Mouse (Mus musculus) cerebellum, adult 9-11 months (tissue): Measurements from ENCODE around the gene Naa20.
A peak's percentile ranks its signal among the peaks of the same experiment; 100 is the strongest.

Source experiments
- DNase-seq: peaks from one replicate; pipeline ENCODE4 v3.0.0; 2022

Gene Naa20

DNA sequence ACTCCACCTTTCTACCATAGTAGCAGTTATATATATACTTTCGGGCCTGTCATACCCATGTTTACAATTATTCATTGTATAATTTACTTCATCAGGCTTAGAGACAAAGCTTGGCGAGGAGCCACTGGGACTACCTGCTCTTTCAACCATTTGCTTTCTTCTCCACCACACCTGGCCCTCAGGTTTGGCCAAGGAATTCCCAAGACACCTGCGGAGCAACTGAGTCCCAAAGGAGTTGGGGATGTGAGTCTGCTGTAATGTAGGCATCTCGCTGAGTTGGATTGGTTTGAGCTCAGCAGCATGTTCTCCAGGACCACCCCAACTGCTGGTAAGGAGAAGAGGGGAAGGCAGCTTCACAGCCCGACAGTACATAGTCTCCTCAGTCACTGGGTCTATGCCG is at the start of gene Naa20:
Gene Naa20 (plus strand): TSS at position 239 of the 400 bp plus-strand sequence.
- DNase-seq = peak; percentile 59

DNA sequence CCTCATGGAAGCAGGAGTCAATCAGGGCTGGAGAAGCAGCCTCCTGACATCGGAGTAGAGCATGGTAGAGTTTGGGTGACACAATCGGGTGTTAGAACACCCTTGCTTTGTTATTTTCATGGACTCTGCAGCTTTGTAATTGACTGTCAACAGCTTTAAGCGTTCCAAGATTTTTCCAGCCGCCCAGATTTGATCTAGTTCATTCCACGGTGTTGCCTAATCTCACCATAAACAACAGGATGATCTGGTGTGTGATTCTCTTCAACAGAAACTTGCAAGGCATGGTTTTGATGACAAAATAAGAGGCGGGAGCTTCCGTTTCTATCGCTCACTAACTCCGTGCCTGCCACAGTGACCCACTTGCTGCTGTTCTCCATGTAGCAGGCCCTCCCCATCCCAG is 46.1 kb upstream of the Naa20 start:
- no peak for DNase-seq

DNA sequence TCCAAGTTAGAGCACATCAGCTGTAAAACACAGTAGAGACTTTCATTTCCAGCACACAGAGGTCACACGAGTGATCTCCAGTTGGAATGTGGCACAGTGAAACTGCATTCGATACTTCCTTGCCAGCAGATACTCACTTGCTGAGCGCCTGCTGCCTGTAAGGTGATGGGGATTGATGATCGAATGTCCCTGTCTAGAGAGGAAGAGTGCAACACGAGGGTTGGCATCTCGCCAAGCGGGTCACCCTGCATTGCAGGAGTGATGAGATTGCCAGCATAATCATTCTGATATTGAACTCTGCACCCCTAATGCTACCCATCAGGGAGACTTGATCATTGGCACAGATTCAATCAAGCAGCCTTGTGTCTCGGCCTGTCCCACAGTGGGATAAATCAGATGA is 44.0 kb upstream of the Naa20 start:
- no peak for DNase-seq

DNA sequence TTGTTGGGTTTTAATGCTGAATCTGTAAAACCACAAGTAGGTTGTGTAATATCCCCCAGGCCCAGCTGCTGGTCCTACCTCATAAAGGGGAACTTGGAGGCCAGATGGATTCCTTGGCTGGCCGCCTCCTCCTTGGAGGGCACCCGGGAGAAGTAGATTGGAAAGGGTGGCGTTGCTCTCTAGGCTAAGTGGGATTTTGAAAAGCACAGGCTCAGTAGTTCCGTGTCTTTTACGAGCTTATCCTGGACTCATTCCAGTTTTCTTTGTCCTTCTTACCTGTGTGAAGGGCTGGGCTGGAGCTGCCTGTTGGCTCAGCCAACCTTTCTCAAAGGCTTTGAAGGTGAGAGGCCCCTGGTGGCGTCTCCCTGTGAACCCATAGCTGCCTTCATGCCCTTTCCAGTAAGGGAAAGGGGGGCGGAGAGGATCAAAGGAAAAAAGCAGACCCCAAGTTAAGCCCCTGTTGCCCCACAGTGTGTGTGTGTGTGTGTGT is 42.4 kb upstream of the Naa20 start:
- peak; percentile 61 for DNase-seq

DNA sequence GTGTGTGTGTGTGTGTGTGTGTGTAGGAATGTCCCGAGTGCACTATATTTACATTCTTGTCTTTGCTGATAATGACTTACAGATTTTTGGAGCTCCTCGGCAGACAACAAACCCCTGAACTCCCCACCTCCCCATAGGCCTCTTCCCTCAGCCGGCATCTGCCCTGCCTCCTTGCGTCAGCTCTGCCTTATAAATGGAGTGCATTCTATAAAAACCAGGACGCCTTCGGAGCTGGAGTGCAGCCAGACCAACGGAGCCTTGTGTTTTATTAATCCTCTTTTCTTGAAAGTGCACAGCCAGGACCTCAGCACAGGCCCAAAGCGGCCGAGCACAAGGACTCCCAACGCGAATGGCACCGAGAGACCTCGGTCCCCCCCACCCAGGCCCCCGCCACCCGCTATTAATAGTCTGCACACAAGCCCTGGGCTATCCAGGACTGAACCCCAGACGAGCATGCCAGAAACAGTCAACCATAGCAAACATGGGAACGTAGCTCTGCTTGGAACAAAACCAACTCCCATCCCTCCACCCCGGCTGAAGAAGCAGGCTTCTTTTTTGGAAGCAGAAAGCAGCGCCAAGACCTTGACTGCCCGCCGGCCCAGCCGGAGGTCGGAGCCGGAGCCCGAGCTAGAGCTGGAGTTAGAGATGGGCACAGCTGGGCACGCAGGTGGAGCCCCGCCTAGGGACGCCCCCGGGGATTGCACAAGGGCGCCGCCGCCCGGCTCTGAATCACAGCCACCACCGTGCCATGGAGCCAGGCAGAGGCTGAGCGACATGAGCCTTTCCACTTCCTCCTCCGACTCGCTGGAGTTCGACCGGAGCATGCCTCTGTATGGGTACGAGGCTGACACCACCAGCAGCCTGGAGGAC is 41.7 kb upstream of the Naa20 start:
- DNase-seq = peak; percentile 83

DNA sequence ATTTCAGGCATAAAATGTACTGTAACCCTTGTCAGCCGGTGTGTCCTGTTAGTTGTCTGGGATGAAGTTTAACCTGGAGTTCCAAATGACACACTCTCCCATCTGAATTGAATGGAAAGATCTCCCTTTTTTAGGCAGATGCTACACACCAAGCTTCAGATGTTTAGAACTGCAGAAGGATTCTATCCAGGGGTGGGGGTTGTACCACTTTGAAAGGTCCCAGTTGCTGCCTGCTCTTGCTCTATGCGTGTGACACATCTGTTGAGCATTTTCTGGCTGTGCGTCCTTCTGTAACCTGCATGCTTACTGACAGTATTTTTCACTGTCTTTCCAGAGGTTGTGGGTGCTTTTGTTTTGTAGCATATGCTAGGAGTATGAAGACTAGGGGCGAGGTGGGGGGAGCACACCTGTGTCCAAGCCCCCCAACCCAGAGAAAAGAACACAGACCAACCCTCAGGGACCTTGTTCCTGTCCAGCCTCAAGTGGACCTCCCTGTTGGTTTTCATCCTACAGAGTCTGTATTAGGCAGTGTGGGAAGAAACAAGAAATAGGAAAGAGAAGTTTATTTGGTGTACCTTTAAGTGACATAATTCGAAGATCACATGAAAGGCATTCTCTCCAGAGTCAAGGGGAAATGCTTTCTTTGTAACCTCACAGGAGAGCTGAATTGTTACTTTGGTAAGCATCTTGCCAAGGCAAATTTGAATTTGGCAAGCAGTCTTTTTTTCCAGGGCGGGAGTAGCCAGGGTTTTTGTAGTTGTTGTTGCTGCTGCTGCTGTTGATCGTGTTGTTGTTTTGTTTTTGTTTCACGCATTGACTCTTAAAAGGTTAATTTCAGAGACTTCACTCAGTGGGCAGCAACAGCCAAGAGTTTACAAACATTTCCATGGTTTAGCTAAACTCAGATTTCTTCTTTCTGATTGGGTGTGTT is 40.4 kb upstream of the Naa20 start:
- DNase-seq = no peak

DNA sequence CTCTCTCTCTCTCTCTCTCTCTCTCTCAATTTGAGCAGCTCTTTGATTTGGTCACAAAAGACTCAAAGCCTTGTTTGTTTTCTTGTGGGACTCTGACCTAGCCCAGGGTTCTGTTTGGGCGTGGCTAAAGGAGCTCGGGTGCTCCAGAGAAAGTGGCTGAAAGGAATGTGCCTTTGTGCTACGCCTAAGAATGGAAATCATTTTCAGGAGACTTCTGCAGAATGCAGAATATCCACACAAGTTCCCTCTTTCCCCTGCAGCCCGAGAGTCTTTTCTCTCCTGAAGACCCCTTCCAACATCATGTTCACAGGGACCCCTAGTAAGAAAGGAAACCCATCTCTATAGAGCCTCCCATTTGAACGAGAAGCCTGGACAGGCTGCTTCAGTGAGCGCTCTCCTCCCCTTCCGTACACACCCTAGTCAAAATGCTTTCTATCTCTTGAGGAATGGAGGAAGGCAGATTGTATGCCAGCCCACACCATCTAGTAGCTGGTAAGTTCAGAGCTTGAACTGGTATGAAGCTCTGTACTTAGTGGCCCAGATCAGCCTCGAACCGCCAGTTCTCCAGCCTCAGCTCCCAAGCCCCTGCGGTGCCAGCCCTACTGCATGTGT is 39.6 kb upstream of the Naa20 start:
- no peak for DNase-seq

DNA sequence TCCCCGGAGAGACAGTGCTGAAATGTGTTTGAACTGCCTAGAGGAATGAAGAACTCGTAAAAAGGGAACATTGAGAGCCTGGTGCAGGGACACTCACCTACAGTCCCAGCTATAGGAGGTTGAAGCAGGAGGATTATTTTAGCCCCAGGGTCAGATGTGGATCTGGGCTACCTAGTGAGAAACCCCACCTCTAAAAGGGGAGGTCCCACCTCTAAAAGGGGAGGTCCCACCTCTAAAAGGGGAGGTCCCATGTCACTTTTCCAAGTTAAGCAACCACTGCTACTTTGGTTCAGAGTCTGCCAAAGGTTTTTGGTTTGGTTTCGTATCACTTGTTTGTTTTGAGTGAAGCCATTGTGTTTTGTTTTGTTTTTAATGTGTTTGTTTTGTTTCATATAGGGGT is 36.6 kb upstream of the Naa20 start:
- no peak for DNase-seq

DNA sequence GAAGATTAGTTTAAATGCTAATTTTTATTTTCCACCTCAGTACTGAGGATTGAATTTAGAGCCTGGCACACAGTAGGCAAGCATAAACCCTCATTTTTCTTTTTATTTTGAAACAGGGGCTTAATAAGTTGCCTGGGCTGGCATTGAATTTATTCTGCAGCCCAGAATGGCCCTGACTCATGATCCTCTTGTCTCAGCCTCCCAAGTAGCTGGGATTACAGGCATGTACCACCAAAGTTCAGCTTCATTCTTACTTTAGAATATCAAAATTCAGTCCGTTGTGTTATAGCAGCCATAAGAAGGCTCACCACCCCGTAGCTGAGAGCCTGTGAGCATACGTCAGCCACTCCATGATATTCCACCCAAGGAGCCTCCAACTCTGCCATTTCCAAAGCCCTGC is 35.7 kb upstream of the Naa20 start:
- no peak for DNase-seq

DNA sequence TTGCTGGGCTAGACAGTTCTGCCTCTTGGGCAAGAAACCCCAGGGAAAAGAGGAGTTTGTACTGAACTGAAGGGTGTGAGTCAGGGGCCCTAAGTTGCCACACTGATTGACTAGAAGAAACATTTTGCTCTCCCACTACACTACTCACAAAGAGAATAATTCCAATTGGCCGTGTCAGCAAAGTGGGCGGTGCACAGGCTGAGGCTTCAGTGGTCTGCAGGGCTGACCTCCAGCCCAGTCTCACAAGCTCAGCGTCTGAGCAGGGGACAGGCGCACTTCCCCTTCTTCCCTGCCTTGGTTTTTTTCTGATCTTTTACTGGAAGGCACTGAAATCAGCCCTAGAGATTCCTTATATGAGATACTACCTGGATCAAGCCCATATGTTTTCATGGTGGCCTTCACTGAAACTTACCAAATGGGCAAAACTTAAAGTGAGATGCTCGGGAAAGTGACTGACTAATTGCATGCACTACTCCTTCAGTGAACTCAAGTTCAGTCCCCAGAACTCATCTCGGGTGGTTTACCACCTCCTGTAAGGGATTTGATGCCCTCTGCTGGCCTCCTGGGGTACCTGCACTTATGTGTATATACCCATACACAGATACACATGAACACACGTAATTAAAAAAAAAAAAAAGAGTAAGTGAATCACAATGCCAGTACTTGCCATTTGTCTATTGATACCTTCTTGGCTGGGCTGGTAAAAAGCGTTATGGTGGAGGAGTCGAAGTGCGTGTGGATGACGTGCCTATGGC is 35.0 kb upstream of the Naa20 start:
- DNase-seq = no peak

DNA sequence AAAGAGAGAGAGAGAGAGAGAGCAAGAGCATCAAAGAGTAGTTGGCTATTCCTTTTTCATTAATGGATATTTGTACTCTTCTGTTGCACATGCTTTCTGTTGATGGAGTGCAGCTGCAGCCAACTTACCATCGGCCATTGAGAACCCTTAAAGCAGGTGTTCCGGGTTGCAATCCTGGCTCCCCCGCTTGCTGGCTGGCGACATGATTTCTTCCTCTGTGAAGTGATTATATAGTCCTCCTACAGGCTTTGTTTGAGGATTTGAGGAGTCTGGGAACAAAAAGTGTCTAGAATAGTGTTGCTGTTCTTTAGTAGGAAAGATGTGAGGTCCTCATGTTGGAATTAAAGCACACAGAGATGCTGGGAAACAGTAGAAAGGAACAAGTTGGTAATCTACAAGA is 30.6 kb upstream of the Naa20 start:
- no peak for DNase-seq

DNA sequence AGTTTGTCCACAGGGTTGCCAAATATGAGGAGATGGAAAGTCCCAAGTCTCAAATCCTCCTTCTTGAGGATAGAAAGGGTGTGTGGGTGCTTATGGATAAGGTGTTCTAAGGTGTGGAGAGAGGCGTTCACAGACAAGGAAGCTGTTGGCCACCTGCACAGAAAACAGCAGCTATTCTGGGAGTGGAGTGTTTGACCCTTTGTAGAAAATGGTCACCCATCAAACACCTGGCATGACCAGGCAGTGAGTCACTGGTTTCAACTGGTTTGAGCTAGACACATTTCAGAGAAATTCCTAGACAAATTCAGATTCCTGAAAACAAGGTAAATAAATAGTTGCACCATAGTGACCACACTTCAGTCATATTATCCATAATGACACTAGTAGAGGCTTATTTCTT is 29.8 kb upstream of the Naa20 start:
- no peak for DNase-seq

DNA sequence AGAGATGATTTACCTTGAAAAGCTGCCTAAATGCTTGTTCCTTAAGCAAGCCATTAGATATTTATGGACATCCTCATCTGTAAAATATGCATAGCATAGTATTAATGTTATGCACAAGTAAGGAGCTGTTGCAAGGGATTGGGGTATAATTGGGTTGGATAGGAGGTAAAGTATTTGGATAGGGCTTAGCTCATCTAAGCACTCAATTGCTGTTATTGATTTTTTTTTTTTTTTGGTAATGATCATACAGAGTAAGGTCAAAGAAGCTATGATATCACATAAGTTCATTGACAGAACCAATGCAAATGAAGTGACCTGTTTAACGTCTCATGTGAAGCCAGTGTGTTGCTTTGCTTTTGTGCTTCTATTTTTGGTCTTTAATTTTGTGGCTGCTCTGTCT is 27.9 kb upstream of the Naa20 start:
- DNase-seq = no peak

DNA sequence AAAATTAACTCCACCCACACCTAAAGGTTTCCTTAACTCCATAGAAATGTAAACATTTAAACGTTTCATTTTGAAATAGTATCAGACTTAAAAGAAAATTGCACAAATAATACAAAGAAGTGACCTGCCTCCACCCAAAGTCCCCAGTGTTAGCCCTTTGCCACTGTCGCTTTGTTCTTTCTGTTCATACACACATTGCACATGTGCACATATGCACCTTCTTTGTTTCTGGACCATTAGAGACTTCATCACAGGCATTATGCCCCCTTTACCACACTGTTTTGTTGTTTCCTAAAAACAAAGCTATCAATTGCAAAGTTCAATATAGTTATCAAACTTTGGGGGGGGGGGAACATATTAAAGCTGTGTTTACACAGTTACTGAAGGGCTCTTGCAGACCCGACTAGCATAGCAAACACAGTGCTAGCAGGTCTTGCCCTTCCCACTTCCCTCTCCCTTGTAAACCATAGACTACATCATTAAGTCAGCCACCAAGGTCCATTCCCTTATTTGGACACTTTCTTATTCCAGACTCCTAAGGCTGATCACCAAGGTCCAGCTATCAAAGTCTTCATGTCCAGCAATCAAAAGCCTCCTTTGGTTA is 26.9 kb upstream of the Naa20 start:
- no peak for DNase-seq

DNA sequence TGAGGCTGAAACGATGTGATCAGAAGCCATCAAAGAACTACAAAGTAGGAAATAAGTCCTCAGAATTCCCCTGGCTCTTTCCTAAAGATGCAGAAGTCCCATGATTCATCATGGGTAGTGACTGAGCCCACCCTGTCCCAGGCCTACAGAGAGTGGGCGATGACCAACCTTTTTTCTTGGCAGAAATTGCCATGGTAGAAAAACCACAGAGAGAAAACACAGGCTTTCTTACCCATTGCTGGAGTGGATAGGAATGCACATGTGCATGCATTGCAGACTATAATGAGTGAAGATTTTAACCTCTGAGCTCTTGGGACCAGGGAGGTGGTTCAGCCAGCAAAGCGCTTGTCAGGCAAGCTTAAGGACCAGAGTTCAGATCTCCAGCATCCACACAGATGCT is 24.7 kb upstream of the Naa20 start:
- DNase-seq = no peak

DNA sequence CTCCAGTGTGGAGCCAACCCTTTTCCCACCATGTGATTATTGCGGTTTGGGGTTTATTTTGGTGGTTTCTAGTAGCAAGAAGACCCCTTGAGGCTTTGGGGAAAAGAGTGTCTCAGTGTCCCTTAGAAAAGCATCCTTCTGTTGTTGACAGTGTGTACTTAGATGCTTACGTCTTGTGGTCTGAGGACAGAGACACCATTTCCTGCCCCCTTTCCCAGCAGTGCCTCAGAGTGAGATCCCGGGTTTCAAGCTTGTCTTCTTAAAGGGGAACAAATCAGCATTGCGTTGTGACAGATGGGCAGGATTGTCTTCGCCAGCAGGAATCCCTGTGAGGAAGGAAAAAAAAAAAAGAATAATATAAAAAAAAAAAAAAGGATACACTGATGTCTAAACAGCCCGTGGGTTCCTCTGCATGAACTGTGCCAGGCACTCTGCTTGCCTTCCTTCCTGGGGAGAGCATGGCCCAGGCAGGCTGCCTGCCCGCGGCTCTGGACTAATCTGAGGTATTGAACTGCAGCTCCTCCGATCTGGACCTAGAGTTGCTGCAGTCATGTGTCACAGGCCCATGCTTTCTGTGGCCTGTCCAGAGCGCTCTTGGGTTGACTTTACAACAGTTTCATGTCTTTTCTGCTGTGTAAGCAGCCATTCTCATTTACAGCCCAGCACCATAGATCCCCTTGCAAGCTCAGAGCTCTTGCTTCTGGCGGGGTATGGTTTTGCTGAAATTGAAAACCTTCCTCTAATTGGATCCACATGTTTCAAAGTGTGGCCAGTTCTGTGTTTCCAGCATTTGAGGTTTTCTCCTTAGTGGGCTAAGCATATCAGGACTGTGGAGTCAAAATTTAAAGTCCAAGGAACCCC is 20.8 kb upstream of the Naa20 start:
- peak; percentile 62 for DNase-seq

DNA sequence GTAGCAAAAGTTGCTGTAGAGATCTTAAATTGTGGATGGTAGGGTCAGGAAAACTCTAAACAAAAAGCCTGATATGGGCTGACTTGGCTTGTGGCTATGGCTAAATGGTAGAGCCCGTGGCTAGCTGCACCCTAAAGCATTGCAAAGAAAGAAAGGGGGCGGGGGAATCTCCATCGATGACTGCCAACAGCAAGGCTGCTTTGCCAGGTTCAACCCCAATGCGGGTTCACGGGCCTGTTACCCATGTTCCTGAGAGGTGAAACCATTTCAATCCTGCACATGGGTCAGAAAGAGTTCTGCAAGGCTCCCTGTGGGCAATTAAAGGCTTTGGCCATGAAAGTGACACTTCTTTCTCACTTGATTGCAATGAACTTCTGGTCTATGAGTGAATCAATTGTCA is 20.0 kb upstream of the Naa20 start:
- no peak for DNase-seq

DNA sequence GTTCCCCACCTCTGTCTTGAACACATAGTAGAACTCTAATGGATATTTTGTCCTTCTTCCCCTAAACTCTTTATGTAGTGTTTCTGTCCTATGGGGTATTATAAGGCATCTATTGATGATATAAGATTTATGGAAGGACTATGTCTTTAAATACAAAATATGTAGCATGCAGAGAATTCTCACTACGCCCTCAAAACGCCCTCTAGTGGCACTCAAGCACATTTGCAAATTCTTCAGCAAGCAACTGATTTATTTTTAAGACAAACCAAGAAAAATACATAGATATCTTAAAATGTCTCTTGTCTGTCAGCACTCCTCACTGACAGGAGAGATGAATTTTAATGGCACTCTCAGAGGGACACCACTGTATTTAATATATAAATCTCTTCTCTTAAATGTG is 19.5 kb upstream of the Naa20 start:
- DNase-seq = no peak

DNA sequence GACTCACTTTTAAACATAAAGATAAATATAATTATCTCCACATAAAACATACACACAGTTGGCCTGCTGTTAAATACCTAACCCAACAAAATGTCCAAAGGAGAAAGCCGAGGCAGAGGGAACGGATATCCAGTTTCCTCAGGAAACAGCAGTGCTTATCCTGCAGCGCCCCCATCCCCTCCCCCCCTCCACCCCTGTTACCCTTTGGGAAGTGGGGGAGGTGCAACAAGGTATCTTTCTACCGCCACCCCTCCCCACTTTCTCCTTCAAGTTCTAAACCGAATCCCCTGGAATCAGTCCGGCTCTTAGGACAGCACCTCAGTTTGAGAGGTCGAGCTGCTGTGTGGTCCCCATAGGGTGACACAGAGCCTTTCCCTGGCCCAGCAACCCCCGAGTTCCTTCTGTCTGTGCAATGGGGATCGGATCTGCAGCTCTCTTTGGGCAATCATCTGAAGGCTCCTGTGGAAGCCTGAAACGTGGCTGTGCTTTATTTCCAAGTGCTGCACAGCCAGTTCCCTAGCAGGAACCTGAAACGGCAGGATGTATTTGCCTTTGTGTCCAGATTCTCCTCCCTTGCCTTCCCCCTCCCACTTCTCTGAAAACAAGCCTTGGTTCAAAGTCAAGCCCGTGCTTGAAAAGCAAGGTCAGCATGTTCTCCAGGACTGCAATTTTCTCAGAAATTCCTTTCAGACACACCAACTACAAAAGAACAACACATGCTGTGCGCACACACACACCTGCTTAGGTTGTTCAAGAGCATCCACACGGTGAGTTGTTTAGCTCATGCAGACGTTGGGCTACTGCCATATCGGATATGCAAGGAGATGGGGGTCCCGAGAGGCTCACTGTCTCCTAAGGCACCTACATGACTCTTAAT is 17.6 kb upstream of the Naa20 start:
- DNase-seq = no peak
